Mouse (Mus musculus) heart, embryonic 12.5 days (tissue): Measurements from ENCODE around the gene Sfxn1. TPM values are rescaled to one million over a fixed set of nuclear protein-coding genes. Genes with fewer than 3 reads are reported as not detected.

Source experiments
- ATAC-seq: fragments of 200-750 bp; cut with Nextera tagmentation; 2 replicates; pipeline ENCODE4 v1.8.0; 2017; ENCODE audit warnings: moderate TSS enrichment, moderate library complexity; ENCODE audit not compliant: insufficient number of reproducible peaks, low FRiP score
- H3K27ac ChIP-seq: fragments of 300-500 bp; sonication (generic); 2 replicates; pipeline ENCODE4 v1.5.1; 2016; ENCODE audit warnings: mild to moderate bottlenecking, moderate library complexity; ENCODE audit not compliant: poor library complexity, severe bottlenecking
- H3K27me3 ChIP-seq: fragments of 300-500 bp; sonication (generic); replicated peaks from 2 replicates; pipeline ENCODE4 v1.6.1; 2016; ENCODE audit warnings: mild to moderate bottlenecking, moderate library complexity
- H3K36me3 ChIP-seq: fragments of 300-500 bp; sonication (generic); 2 replicates; pipeline ENCODE4 v1.6.1; 2016; ENCODE audit warnings: mild to moderate bottlenecking, moderate library complexity
- H3K4me1 ChIP-seq: fragments of 300-500 bp; sonication (generic); replicated peaks from 2 replicates; pipeline ENCODE4 v1.6.1; 2016; ENCODE audit warnings: mild to moderate bottlenecking
- H3K4me2 ChIP-seq: fragments of 300-500 bp; sonication (generic); 2 replicates; pipeline ENCODE4 v1.6.1; 2016; ENCODE audit warnings: mild to moderate bottlenecking, moderate library complexity
- H3K4me3 ChIP-seq: fragments of 300-500 bp; sonication (generic); 2 replicates; pipeline ENCODE4 v1.5.1; 2016; ENCODE audit warnings: mild to moderate bottlenecking
- H3K9ac ChIP-seq: fragments of 300-500 bp; sonication (generic); 2 replicates; pipeline ENCODE4 v1.6.1; 2016; ENCODE audit warnings: mild to moderate bottlenecking, moderate library complexity
- H3K9me3 ChIP-seq: fragments of 300-500 bp; sonication (generic); replicated peaks from 2 replicates; pipeline ENCODE4 v1.6.1; 2016; ENCODE audit warnings: mild to moderate bottlenecking, moderate library complexity
- WGBS: fragments of 180-500 bp; shearing (Covaris S2); methylation state at CpG from one replicate; pipeline ENCODE4 v1.1.7; 2016; 5-methylcytosine and 5-hydroxymethylcytosine counted together
- polyA plus RNA-seq: library from polyadenylated mRNA; unstranded; fragments of >200 nt; fragmentation: Nextera tagmentation; extraction: Ambion mirVana; gene quantifications from 2 replicates; pipeline ENCODE4 v1.2.1, GENCODE M21; 2016

Gene Sfxn1
- polyA plus RNA-seq: 25.4 and 26.4 TPM in 2 replicates

- Histone ChIP-seq H3K4me1 (peaks cover 23% of the 10 kb centered on the region), H3K9ac (peak within 1 kb of the TSS; percentile 96), H3K4me3 (peak within 1 kb of the TSS; percentile 95), H3K4me2 (peak within 1 kb of the TSS; percentile 85), H3K27me3 (0 out of 2 replicates have a peak, but pooled peaks cover 3% of the 10 kb centered on the region), H3K9me3 (no peaks in the 10 kb centered on the region), H3K36me3 (no peaks in the 10 kb centered on the region), H3K27ac (peak within 1 kb of the TSS; percentile 63)
- peak; percentile 80 for ATAC-seq
- WGBS: 2% methylated on average over 74 of the region's 74 CpGs
These were observed at the start of gene Sfxn1 for GRCm38 (mm10) chr13:54071606-54072331. Gene Sfxn1 (plus strand): TSS chr13:54071869.

GRCm38 (mm10) chr13:54023311-54023710 lies 48.4 kb upstream of the Sfxn1 start:
- no peak overlapping the region for H3K9ac ChIP-seq

GRCm38 (mm10) chr13:54027079-54027478 lies 44.6 kb upstream of the Sfxn1 start:
- Histone ChIP-seq H3K36me3 (no peaks in the 10 kb centered on the region), H3K27me3 (no peaks in the 10 kb centered on the region), H3K9ac (no peak overlapping the region), H3K27ac (no peak overlapping the region), H3K4me1 (no peaks in the 10 kb centered on the region), H3K9me3 (peaks cover 3% of the 10 kb centered on the region; the same call in 1 of the 2 replicates), H3K4me2 (no peak overlapping the region), H3K4me3 (no peak overlapping the region)
- WGBS: 82% methylated on average over 7 of the region's 7 CpGs
- no peak for ATAC-seq

More at GRCm38 (mm10) chr13:54023311-54023710, 48.4 kb upstream of the Sfxn1 start:
- no peaks in the 10 kb centered on the region for H3K4me1 ChIP-seq
- no peak for ATAC-seq
- no peak overlapping the region for H3K27ac ChIP-seq
- no peaks in the 10 kb centered on the region for H3K36me3 ChIP-seq
- no peaks in the 10 kb centered on the region for H3K27me3 ChIP-seq
- H3K4me2 ChIP-seq: no peak overlapping the region
- H3K4me3 ChIP-seq: no peak overlapping the region
- peaks cover 3% of the 10 kb centered on the region; the same call in 1 of the 2 replicates for H3K9me3 ChIP-seq
- WGBS: 69% methylated on average over 5 of the region's 5 CpGs

GRCm38 (mm10) chr13:54033653-54034052 lies 38.0 kb upstream of the Sfxn1 start:
- WGBS: 74% methylated on average over 4 of the region's 4 CpGs
- Histone ChIP-seq H3K9ac (no peak overlapping the region), H3K4me3 (no peak overlapping the region), H3K27ac (no peak overlapping the region), H3K4me1 (no peaks in the 10 kb centered on the region), H3K9me3 (0 out of 2 replicates have a peak, but pooled peaks cover 2% of the 10 kb centered on the region), H3K36me3 (no peaks in the 10 kb centered on the region), H3K27me3 (no peaks in the 10 kb centered on the region), H3K4me2 (no peak overlapping the region)
- ATAC-seq: no peak

GRCm38 (mm10) chr13:54035541-54035940 lies 36.1 kb upstream of the Sfxn1 start:
- no peak for ATAC-seq
- H3K9ac ChIP-seq: no peak overlapping the region
- 0 out of 2 replicates have a peak, but pooled peaks cover 2% of the 10 kb centered on the region for H3K9me3 ChIP-seq
- no peaks in the 10 kb centered on the region for H3K27me3 ChIP-seq
- no peak overlapping the region for H3K27ac ChIP-seq
- no peak overlapping the region for H3K4me3 ChIP-seq
- no peaks in the 10 kb centered on the region for H3K4me1 ChIP-seq
- 76% methylated on average over 1 of the region's 1 CpGs for WGBS
- no peaks in the 10 kb centered on the region for H3K36me3 ChIP-seq
- H3K4me2 ChIP-seq: no peak overlapping the region

- Histone ChIP-seq H3K9me3 (0 out of 2 replicates have a peak, but pooled peaks cover 2% of the 10 kb centered on the region), H3K27ac (no peak overlapping the region), H3K9ac (no peak overlapping the region), H3K36me3 (no peaks in the 10 kb centered on the region), H3K4me2 (no peak overlapping the region), H3K27me3 (no peaks in the 10 kb centered on the region), H3K4me3 (no peak overlapping the region), H3K4me1 (no peaks in the 10 kb centered on the region)
- WGBS: 79% methylated on average over 4 of the region's 4 CpGs
- ATAC-seq: no peak
These were observed 33.7 kb upstream of the Sfxn1 start for GRCm38 (mm10) chr13:54037936-54038335.

- H3K36me3 ChIP-seq: no peaks in the 10 kb centered on the region
- WGBS: 90% methylated on average over 2 of the region's 2 CpGs
- no peaks in the 10 kb centered on the region for H3K27me3 ChIP-seq
- 0 out of 2 replicates have a peak, but pooled peaks cover 2% of the 10 kb centered on the region for H3K9me3 ChIP-seq
- H3K9ac ChIP-seq: no peak overlapping the region
- no peaks in the 10 kb centered on the region for H3K4me1 ChIP-seq
- no peak overlapping the region for H3K27ac ChIP-seq
- no peak overlapping the region for H3K4me2 ChIP-seq
- no peak overlapping the region for H3K4me3 ChIP-seq
- ATAC-seq: no peak
These were observed 31.4 kb upstream of the Sfxn1 start for GRCm38 (mm10) chr13:54040256-54040655.

- H3K4me1 ChIP-seq: no peaks in the 10 kb centered on the region
- no peaks in the 10 kb centered on the region for H3K9me3 ChIP-seq
- no peaks in the 10 kb centered on the region for H3K36me3 ChIP-seq
- H3K4me2 ChIP-seq: no peak overlapping the region
- ATAC-seq: no peak
- H3K4me3 ChIP-seq: no peak overlapping the region
- no peak overlapping the region for H3K27ac ChIP-seq
- H3K27me3 ChIP-seq: peaks cover 13% of the 10 kb centered on the region
- WGBS: 72% methylated on average over 7 of the region's 7 CpGs
- H3K9ac ChIP-seq: no peak overlapping the region
These were observed 22.9 kb upstream of the Sfxn1 start for GRCm38 (mm10) chr13:54048679-54049352.

- Histone ChIP-seq H3K36me3 (no peaks in the 10 kb centered on the region), H3K27me3 (peaks cover 36% of the 10 kb centered on the region), H3K4me2 (no peak overlapping the region), H3K4me1 (peaks cover 6% of the 10 kb centered on the region; the same call in 1 of the 2 replicates), H3K9me3 (no peaks in the 10 kb centered on the region), H3K4me3 (no peak overlapping the region), H3K9ac (no peak overlapping the region), H3K27ac (no peak overlapping the region)
- 69% methylated on average over 7 of the region's 7 CpGs for WGBS
- ATAC-seq: no peak
These were observed 20.0 kb upstream of the Sfxn1 start for GRCm38 (mm10) chr13:54051641-54052040.

- peaks cover 6% of the 10 kb centered on the region; the same call in 1 of the 2 replicates for H3K4me1 ChIP-seq
- WGBS: under 1% methylated on average over 20 of the region's 20 CpGs
- H3K36me3 ChIP-seq: no peaks in the 10 kb centered on the region
- peak overlapping the region; percentile 88 for H3K4me2 ChIP-seq
- peaks cover 40% of the 10 kb centered on the region for H3K27me3 ChIP-seq
- peak overlapping the region; percentile 69 for H3K9ac ChIP-seq
- ATAC-seq: peak; percentile 45; the same call in 1 of the 2 replicates
- no peak overlapping the region for H3K27ac ChIP-seq
- H3K9me3 ChIP-seq: no peaks in the 10 kb centered on the region
- peak overlapping the region; percentile 50 for H3K4me3 ChIP-seq
These were observed 16.7 kb upstream of the Sfxn1 start for GRCm38 (mm10) chr13:54054962-54055361.

- Histone ChIP-seq H3K4me2 (peak within 1 kb of the TSS; percentile 88), H3K4me3 (peak within 1 kb of the TSS; percentile 50), H3K27me3 (peaks cover 40% of the 10 kb centered on the region), H3K4me1 (peaks cover 6% of the 10 kb centered on the region; the same call in 1 of the 2 replicates), H3K27ac (no peak within 1 kb of the TSS), H3K9me3 (no peaks in the 10 kb centered on the region), H3K9ac (peak within 1 kb of the TSS; percentile 69), H3K36me3 (no peaks in the 10 kb centered on the region)
- peak; percentile 53 for ATAC-seq
- 1% methylated on average over 31 of the region's 31 CpGs for WGBS
These were observed 16.2 kb upstream of the Sfxn1 start, which contains the start of gene Drd1 for GRCm38 (mm10) chr13:54055448-54055861. Gene Drd1 (minus strand): TSS chr13:54055705.
